Mouse (Mus musculus): ENCODE measurements around the gene Slc25a36. TPM values are rescaled to one million over a fixed set of nuclear protein-coding genes. Genes with fewer than 3 reads are reported as not detected.

Gene Slc25a36
- polyA plus RNA-seq, 1 experiment from 2014 or later = 50.1 TPM

DNA sequence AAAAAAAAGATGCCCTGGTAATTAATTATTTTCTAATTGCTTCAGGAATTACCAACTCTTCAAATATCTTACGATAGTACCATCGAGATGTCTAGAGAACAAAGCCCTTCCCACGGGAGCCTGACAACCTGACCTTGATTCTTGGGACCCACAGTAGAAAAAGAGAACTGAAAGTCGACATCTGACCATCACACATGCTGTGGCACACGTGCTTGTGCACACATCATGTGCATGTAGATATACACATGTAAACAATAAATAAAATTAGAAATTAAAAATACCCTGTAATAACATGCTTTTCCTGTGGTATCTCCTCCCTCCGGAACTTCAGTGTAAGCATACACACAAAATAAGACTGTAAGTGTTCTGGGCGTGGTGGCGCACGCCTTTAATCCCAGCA is 49.3 kb downstream of the Slc25a36 start:
- H3K4me1 ChIP-seq (replicated peaks) = peaks cover 50% of the 10 kb centered on the region
- 94% methylated on average over 9 of the region's 9 CpGs for WGBS
- H3K36me3 ChIP-seq = no peaks in the 10 kb centered on the region
- DNase-seq (ENCODE audit: low spot score) = no peak
- no peaks in the 10 kb centered on the region; the same call in 1 of the 2 replicates for H3K27me3 ChIP-seq (ENCODE audit: insufficient read depth, poor library complexity, severe bottlenecking)
- no peaks in the 10 kb centered on the region for H3K9me3 ChIP-seq
- no peak overlapping the region for H3K27ac ChIP-seq
- H3K4me3 ChIP-seq = no peak overlapping the region

DNA sequence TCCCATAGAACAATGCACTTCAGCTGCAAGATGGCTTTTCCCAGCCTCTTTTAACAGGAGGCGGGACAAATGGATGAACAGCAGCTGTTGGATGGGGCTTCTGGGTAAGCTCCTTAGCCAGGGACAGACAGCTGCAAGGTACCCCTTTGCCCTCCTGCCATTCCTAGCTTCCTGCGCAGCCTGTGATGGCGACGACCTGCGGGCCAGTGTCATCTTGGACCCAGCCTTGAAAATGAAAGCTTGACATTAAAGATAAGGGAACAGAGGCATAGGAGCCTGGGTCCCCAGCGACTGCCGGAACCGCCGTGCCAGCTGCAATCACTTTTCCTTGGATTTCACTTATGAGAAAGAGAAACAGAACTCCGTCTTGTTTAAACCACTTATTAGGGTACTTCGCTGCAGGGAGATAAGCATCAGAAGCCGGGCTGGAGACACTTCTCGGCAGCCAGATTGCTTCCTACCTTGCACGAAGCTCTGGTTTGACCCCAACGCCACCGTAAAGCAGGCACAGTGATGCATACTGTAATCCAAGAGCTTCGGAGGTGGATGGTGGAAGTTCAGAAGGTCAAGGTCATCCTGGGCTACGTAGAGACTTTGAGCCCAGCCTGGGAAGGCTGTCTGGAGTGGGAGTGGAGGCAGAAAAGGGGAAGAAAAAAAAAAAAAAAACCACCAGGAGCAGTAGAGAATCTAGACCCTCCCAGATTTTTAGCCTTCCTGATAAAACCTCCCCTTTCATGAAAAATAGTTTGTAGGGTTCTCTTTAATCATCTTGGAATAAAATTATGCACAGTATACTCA is 54.2 kb downstream of the Slc25a36 start:
- 64% methylated on average over 18 of the region's 18 CpGs for WGBS
- peak; percentile 38 for DNase-seq (ENCODE audit: low spot score)
- Histone ChIP-seq H3K9me3 (no peaks in the 10 kb centered on the region), H3K27ac (peak overlapping the region; percentile 73), H3K4me3 (0 out of 2 replicates have a peak overlapping the region, but pooled peaks have one; percentile 2), H3K36me3 (no peaks in the 10 kb centered on the region), H3K27me3 (ENCODE audit: insufficient read depth, poor library complexity, severe bottlenecking) (no peaks in the 10 kb centered on the region; the same call in 1 of the 2 replicates), H3K4me1 (replicated peaks) (peaks cover 38% of the 10 kb centered on the region)

DNA sequence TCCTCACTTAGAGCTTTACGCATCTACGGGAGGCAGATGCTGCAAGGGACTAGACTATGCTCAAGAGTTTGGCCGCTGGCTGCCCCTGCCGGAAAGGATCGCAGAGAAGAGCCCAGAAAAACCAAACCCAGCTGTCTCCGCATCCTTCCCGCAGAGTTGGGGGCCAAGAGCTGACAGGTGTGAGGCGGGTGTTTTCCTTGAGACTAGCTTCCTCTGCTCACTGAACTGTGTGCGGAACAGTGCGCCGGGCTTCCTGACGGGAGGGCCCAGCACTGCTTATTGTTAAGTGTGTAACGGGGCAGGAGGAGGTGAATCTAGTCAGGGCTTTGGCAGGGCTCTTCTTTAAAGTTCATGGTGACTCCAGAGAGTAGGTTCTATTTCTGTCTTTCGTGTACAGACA is 55.1 kb downstream of the Slc25a36 start:
- no peaks in the 10 kb centered on the region for H3K36me3 ChIP-seq
- DNase-seq (ENCODE audit: low spot score) = peak; percentile 44
- 43% methylated on average over 14 of the region's 14 CpGs for WGBS
- no peaks in the 10 kb centered on the region; the same call in 1 of the 2 replicates for H3K27me3 ChIP-seq (ENCODE audit: insufficient read depth, poor library complexity, severe bottlenecking)
- no peak overlapping the region for H3K4me3 ChIP-seq
- H3K27ac ChIP-seq = peak overlapping the region; percentile 73
- H3K9me3 ChIP-seq = no peaks in the 10 kb centered on the region
- H3K4me1 ChIP-seq (replicated peaks) = peaks cover 44% of the 10 kb centered on the region

DNA sequence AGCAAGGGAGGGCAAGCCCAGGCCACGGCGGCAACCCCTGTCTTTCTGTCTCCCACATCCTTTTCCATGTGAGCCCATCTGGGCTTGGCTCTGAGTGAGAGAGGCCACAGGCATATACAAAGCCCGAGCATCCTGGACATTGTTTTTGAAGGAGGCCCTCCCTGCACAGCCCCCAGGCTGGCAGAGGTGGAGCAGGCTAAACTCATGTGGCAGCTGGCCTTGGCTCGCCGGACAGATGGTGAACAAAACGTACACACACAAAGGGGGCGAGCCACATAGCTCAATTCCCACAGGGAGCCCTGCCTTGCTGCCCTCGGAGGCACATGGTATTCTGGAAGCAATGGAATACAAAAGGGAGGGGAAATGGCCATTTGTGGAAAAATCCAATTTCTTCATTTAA is 59.8 kb downstream of the Slc25a36 start:
- Histone ChIP-seq H3K9me3 (0 out of 2 replicates have a peak, but pooled peaks cover 8% of the 10 kb centered on the region), H3K36me3 (no peaks in the 10 kb centered on the region), H3K27ac (peak overlapping the region; percentile 84), H3K4me3 (no peak overlapping the region), H3K4me1 (replicated peaks) (peaks cover 37% of the 10 kb centered on the region), H3K27me3 (ENCODE audit: insufficient read depth, poor library complexity, severe bottlenecking) (no peaks in the 10 kb centered on the region)
- DNase-seq (ENCODE audit: low spot score) = peak; percentile 78
- 27% methylated on average over 8 of the region's 8 CpGs for WGBS

DNA sequence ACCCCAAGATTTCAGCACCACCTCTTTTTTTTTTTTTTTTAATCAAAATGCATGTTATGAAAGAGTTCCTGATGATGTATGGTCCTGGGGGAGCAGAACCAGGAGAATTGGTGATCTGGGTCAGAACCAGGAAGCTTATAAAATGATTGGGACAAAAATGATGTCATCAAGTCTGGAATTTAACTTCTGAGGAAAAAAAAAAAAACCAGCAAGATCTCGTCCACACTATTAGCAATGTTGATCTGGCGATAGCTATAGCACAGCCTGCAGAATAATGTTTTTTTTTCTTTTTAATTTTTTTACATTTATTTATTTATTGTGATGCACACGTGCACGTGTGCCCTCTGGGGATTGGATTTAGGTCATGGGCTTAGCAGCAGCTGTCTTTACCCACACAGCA is 64.7 kb downstream of the Slc25a36 start:
- 89% methylated on average over 4 of the region's 4 CpGs for WGBS
- Histone ChIP-seq H3K27me3 (ENCODE audit: insufficient read depth, poor library complexity, severe bottlenecking) (no peaks in the 10 kb centered on the region), H3K36me3 (no peaks in the 10 kb centered on the region), H3K9me3 (0 out of 2 replicates have a peak, but pooled peaks cover 8% of the 10 kb centered on the region), H3K4me3 (no peak overlapping the region), H3K4me1 (replicated peaks) (peaks cover 17% of the 10 kb centered on the region), H3K27ac (no peak overlapping the region)
- no peak for DNase-seq (ENCODE audit: low spot score)

DNA sequence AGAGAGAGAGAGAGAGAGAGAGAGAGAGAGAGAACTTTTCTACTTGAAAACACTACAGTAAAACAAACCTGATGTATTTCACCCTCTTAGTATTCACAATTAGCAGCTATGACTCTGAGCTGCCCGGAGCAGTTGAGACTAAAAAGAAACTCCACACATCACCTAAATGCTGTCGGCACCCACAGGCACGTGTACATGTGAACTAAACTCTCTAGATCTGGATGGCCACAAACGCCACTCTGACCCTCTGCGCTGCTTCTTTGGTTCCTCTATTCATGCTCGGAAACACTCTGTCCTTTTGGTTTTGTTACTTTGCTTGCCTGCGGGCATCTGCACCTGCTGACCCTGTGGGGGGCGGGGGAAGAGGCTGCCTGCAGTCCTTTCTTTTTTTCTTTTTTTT is 69.3 kb downstream of the Slc25a36 start:
- Histone ChIP-seq H3K4me3 (no peak overlapping the region), H3K4me1 (replicated peaks) (peaks cover 14% of the 10 kb centered on the region)
- 71% methylated on average over 8 of the region's 8 CpGs for WGBS

DNA sequence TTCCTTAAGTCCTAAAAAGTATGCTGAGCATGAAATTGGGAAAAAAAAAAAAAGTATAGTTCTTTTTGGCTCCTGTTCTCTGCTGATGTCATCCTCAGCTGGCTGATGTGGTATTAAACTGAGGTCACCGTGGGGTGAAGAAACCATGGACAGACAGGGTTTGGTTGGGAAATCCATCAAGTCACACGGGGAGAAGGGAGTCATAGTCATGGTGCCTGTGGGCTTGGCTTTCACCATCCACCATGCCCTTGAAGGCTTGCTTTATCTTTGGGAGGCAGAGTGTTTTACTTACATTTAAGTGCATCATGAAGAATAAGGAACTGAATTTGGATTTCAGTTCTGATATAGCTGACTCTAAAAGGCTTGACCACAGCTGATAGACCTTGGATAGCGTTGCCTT is 72.9 kb downstream of the Slc25a36 start:
- Histone ChIP-seq H3K4me3 (no peak overlapping the region), H3K36me3 (no peaks in the 10 kb centered on the region), H3K4me1 (replicated peaks) (peaks cover 14% of the 10 kb centered on the region), H3K27me3 (ENCODE audit: insufficient read depth, poor library complexity, severe bottlenecking) (no peaks in the 10 kb centered on the region), H3K9me3 (no peaks in the 10 kb centered on the region), H3K27ac (no peak overlapping the region)
- 89% methylated on average over 3 of the region's 3 CpGs for WGBS
- DNase-seq (ENCODE audit: low spot score) = no peak

More for the DNA sequence above, 69.3 kb downstream of the Slc25a36 start:
- Histone ChIP-seq H3K9me3 (no peaks in the 10 kb centered on the region), H3K36me3 (no peaks in the 10 kb centered on the region), H3K27me3 (ENCODE audit: insufficient read depth, poor library complexity, severe bottlenecking) (no peaks in the 10 kb centered on the region), H3K27ac (no peak overlapping the region)
- no peak for DNase-seq (ENCODE audit: low spot score)

DNA sequence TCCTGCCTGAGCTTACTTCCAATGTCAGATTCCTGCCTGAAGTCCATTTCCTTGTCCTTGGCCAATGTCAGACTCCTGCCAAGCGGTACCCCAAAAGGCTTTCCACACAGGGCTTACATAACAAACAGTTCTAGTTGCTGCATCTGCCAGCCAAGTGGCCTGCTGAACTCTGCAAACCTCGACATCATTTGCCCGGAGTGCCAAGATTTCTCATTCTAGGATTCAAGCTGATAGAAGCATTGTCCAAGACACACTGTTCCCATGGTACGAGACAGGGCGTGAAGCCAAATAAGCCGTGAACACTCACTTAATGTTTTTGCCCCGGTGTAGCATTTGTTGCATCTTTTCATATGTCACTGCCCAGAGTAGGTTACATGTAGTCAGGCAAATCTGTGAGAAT is 74.3 kb downstream of the Slc25a36 start:
- no peak overlapping the region for H3K4me3 ChIP-seq
- H3K27ac ChIP-seq = no peak overlapping the region
- H3K4me1 ChIP-seq (replicated peaks) = peaks cover 13% of the 10 kb centered on the region
- H3K27me3 ChIP-seq (ENCODE audit: insufficient read depth, poor library complexity, severe bottlenecking) = no peaks in the 10 kb centered on the region
- no peaks in the 10 kb centered on the region for H3K36me3 ChIP-seq
- 94% methylated on average over 7 of the region's 7 CpGs for WGBS
- DNase-seq (ENCODE audit: low spot score) = no peak
- H3K9me3 ChIP-seq = no peaks in the 10 kb centered on the region

DNA sequence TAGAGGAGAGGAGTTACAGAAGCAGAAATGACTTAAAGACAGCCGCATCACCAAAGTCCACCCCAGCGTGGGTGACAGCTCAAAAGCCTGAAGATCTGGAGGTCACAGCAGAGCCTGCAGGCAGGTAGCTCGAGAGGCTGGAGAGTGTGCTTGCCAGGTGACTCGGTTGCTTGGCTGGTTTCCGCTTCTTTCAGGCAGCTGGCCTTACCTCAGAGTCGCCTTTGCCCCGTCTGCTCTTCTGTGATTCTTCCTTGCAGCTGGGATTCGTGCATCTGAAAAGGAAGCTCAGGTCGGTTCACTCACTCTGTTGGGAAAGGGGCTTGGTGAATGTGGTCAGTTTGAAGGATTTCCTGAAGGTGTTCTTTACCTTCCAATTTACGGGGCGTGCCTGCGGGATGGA is 83.6 kb downstream of the Slc25a36 start:
- peaks cover 3% of the 10 kb centered on the region; the same call in 1 of the 2 replicates for H3K4me1 ChIP-seq (replicated peaks)
- H3K9me3 ChIP-seq = 0 out of 2 replicates have a peak, but pooled peaks cover 2% of the 10 kb centered on the region
- no peak overlapping the region for H3K4me3 ChIP-seq
- H3K27ac ChIP-seq = no peak overlapping the region
- H3K36me3 ChIP-seq = no peaks in the 10 kb centered on the region
- 76% methylated on average over 12 of the region's 12 CpGs for WGBS
- H3K27me3 ChIP-seq (ENCODE audit: insufficient read depth, poor library complexity, severe bottlenecking) = no peaks in the 10 kb centered on the region
- no peak for DNase-seq (ENCODE audit: low spot score)

DNA sequence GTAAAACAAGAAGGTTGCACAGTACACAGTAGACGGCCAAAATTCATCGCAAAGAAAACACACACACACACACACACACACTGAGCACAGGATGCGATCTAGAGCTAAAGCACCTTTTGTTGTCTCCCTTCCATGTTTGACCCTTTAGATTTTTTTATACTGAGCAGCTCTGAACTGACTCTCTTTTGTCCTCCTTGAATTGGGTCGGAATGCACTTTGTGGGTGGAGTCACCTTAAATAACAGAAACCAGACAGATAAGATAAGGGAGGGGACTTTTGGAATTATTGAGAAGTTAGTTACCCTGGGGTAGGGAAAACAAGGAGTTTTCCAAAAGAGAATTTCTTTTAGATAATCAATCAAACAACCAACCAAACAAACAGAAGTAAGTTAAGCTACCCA is 85.0 kb downstream of the Slc25a36 start:
- H3K27ac ChIP-seq = no peak overlapping the region
- DNase-seq (ENCODE audit: low spot score) = no peak
- 83% methylated on average over 4 of the region's 4 CpGs for WGBS

More for the DNA sequence above, 85.0 kb downstream of the Slc25a36 start:
- Histone ChIP-seq H3K36me3 (no peaks in the 10 kb centered on the region), H3K27me3 (ENCODE audit: insufficient read depth, poor library complexity, severe bottlenecking) (peaks cover under 1% of the 10 kb centered on the region; the same call in 1 of the 2 replicates), H3K9me3 (0 out of 2 replicates have a peak, but pooled peaks cover 2% of the 10 kb centered on the region), H3K4me1 (replicated peaks) (peaks cover 3% of the 10 kb centered on the region; the same call in 1 of the 2 replicates), H3K4me3 (no peak overlapping the region)

Other genes with a start within 250 kb of the Slc25a36 start
- 28.5 and 33.1 TPM in 2 replicates for gene Pxylp1, start 218.5 kb downstream of the Slc25a36 start, polyA plus RNA-seq (2016; fragmentation: Nextera tagmentation; extraction: Ambion mirVana)
- 159 and 169 TPM in 2 replicates for gene Spsb4, start 92.3 kb downstream of the Slc25a36 start, polyA plus RNA-seq (2016; fragmentation: Nextera tagmentation; extraction: Ambion mirVana)

All from hindbrain, embryonic 10.5 days (tissue).